Mouse (Mus musculus) left cerebral cortex, adult 11 months (tissue): ENCODE results near the gene Cdk5r1.

Source experiments
- DNase-seq: peaks from one replicate; pipeline ENCODE4 v3.0.0; 2022; ENCODE audit warnings: low spot score

Gene Cdk5r1

DNA sequence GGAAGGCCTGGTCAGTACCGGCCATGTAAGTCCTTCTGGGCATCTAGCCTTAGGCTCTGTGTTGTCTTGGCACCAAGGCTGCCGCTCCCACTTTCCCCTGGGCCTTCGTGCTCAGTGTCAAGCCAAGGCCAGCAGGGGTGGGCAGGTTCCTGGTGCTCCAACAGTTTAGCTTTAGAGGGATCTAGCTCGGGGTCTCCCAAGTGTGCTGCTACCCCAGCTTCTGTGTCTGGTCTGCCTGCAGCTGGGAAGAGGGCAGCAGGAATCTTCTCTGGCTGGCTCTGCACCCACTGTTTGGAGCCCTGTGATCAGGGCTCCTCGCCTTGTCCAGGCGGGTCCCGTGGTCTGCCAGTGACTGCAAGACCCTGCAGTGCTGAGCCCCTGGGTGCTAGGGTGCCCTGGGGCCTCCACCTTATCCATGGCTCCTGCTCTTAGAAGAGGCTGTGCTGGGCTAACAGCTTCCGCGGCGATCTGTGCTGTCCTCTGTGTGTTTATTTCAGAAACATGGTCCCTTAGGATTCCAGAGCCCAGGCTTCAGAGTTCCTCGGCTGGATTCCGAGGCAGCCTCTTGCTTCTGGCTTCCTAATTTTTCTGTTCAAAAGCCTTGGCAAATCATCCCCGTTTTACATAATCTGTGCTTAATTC is 4.7 kb downstream of the Cdk5r1 start:
- DNase-seq = no peak

DNA sequence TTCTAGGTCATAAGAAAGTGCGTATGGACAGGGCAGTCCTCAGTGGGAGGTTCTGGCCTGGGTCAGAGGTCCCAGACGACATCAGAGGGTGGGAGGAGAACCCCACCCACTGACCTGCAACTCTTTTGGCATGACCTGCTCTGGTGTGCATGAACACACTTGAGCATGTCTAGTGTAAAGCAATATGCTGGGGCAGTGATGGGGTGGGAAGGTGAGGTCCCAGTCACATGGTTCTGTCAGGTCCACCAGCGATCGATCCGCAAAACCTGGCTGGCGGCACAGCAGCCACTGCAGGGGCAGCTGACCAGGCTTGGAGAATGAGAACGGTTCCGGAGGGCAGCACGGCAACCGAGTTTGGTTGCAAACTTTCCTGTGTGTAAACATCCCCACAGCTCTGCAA is 5.5 kb downstream of the Cdk5r1 start:
- DNase-seq = no peak

DNA sequence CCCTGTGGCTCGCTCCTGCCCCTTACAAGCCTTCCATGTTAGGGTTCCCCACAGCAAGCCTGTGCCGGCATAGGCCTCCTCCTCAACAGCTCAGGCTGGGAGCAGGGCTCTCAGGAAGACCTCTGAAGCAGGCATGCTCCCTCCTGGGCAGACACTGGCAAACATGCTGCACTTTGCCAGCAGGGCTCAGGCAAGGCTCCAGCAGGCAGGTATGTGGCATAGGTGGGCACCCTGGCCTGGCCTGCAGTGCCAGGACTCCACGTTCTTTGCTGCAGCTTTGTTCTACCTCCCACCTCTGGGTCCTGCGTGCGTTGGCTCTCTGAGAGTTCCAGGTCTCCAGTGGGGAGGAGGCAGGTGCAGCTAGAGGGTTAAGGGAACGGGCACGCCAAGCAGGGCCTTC is 6.1 kb downstream of the Cdk5r1 start:
- DNase-seq = no peak

DNA sequence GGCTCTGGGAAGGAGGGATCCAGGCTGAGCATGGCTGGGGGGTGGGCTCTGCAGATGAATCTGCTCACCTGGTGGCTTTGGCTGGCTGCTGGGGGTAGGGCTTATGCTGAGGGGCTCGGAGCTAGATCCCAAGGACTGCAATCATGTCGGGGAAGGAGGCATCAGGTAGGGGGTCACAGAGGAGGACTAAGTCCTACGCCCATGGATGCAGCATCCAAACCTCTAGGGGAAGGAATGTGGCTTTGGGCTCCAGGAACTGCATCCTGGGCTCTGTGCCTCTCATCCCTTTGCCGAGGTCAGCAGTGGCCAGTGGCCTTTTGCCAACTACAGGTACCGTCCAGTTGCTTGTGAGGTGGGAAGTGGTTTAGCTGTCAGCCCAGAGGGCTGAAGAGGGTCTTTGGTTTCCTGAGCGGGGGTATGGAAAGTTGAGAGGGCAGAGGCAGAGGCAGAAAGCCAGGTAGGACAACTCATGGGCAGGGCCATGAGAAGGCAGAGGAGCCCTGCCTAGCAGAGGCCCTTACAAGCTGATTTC is 6.8 kb downstream of the Cdk5r1 start:
- no peak for DNase-seq

DNA sequence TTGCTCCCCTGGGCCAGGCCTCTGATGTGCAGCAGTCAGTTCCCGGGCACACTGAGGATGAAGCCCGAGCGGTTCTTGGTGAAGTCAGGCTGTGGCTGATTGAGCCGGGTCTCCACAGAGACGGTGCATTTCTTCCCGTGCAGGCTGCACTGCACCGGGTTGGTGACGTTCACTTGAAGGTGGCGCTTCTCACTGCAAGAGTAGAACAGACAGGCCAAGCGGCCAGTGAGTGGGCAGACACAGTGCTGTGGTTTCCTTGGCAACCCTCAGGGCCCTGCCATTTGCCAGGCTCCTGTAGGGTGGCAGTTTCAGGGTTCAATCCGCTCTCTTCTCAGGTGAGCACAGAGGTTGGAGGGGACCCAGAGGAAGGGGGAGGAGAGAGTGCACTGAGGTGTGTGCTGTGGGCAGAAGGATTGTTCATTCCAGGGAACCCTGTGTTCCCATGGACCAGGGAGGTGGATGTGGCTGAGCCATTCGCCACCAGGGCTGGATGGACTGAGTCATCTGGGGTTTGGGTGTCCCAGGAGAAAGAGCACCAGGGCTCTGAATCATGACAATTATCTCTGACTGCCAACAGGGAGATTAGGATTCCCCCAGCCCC is 7.5 kb downstream of the Cdk5r1 start:
- peak; percentile 85 for DNase-seq

DNA sequence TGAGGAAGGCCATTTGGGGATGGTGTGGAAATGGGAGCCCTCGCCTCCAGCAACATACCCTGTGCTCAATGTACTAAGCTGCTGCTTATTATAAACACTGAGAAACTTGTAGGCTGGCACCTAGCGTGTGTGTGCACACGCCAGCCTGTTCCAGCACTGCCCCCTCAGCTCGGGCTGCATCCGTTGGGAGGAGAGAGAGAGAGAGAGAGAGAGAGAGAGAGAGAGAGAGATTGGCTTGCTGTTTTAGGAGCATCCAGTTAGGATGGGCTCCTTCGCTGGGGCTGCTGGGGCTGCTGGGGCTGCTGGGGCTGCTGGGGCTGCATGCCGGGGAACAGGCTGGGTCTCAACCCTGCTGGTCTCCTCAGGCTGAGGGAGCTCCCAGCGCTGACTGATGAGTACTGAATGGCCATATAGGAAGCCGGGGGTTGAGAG is 8.3 kb downstream of the Cdk5r1 start:
- no peak for DNase-seq

DNA sequence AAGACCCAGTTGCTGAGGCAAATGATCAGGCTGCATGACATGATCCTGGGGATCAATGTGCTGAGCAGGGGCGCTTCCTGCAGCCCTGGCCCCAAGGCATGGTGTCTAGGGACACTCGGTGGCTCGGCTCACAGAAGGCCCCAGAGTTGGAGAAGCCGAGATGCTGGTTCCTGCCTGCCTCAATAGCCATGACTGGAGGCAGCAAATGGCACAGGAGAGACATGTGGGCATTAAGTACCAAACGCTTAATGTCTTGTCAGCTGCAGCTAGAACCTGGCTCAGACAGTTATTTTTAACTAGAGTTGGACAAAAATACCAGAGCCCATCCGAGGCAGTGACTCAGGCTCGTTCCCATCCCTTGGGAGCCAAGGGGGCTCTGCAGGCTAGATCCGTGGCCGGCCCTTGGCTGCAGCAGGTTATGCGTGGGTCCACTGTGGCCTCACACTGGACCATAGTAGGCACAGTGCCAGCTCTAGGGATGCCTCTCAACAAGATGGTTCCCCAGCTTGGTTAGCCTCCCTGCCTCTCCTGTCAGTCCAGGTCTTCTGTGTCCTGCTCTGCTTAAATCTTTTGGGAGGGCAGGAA is 8.9 kb downstream of the Cdk5r1 start:
- no peak for DNase-seq

DNA sequence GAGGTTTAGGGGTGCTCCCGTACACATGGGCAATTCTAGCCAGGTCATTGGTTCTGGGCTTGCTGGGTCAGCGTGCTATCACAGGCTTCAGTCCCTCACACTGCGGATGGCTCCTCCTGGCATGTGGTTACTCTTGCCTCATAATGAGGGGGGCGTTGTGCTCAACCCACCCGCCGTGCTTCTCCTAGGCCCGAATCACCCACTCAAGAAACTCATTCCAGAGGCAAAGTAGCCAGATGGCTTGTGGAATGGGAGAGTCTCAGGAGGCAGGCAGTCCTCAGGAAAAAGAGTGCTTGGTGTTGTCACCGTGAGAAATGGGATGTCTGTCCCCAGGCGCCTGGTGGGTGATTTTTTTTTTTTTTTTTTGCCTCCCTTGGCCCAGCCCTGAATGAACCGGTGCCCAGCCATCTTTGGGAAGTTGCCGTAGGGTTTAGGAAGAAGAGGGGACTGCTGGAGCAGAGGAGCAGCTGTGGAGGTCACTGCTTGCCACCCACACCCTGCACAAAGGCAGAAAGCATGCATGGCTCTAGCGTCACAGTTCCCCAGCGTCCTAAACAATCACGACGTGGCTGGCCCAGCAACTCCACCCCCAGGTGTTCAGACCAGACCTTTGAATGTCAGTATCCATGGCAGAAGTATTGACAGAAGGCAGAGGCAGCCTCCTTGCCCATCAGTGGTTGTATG is 11.2 kb downstream of the Cdk5r1 start:
- no peak for DNase-seq

DNA sequence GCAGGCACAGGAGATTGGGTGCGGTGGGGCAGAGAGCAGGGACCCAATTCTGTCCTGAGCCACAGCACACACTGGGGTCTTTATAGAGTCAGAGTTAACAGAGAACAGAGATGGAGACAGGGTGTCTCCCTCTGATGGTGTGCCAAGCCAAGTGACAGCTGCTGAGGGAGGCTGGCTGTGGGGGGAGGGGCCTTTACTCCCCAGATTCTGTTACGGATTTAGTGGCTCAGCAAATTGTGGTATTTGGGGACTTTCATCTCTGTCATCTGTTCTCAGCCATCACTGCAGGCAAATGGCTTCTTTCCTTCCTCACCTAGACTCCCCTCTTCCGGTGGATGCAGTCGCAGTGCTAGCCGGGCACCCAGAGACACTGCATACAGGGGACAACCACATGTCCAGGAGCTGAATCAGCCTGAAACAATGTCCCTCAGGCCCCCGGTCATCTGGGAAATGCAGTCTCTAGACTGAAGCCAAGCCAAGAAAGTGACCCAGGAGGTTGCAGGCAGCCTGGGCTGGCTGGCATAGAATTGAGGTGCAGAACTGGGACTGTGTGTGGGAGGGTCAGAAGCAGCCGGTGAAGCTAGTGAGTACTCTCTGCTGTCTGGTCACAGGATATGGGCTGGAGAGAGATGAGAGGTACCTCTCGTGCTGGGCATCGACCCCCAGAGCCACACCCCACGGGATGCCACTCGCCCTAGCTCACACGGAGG is 12.5 kb downstream of the Cdk5r1 start:
- DNase-seq = no peak

DNA sequence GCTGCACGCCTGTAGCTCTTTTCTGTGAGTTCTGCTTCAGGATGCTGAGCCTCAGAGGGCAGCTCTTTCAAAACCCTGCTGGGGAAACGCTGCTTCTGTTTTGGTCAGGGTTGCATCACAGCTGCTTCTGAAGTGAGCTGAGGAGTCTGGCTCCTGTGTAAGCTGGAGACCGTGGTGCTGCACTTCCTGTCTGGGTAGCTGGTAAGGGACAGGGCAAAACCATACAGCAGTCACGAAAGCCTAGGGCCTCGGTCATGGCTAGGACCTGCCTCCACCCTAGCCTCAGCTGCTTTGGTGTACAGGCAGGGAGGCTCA is 13.0 kb downstream of the Cdk5r1 start:
- DNase-seq = no peak

DNA sequence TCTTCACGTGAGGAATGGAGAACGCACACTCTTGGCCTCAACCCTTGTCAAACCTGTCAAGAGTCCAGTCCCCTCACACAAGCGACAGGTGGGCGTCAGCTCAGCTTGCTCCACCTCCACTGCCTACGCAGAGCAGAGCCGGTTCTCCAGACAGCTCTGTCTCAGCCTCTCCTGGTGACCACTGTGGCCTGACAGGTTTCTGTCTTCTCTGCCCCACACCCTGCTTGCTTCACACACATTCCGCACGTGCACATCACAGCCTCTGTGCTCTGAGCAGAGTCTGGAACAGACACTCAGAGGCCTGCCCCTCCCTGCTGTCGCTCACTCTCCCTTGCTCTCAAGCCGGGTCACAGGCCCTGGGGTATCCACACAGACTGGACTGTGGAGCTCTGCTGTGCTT is 14.0 kb downstream of the Cdk5r1 start:
- no peak for DNase-seq

DNA sequence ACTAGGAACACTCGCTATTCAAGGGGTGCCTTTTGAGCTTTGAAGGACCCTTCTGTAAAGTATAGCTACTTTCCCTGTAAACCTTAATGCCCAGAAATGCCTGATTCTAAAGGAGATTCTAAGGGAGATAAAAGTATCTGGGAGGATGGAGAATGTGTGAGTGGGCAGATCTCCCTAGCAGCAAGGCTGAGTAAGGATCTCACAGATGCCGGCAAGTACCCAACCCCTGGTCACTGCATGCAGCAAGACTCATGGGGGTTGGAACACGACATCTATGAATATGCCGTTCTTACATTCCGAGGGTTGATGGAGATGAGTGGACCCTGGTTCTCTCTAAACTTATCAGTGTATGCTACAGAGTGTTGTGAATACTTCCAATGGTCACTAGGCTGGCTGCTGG is 16.4 kb downstream of the Cdk5r1 start:
- DNase-seq = no peak

DNA sequence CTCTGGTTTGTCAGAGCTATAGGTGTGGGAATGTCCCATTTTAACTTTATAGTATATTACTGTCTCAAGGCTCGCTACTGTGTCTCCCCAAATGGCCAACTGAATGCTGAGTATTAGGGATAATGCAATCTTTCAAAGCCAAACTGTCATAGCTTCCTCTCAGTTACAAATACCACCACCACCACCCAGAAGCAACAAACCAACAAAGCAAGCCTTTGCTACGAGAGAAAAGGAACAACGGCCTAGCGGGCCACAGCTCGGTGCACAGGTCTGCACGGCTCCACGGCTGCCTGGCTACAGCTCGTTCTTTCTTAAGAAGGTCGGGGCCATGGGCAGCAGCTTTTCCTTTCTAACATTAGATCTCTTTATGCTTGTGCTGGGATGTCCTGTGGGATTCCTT is 18.0 kb downstream of the Cdk5r1 start:
- no peak for DNase-seq

DNA sequence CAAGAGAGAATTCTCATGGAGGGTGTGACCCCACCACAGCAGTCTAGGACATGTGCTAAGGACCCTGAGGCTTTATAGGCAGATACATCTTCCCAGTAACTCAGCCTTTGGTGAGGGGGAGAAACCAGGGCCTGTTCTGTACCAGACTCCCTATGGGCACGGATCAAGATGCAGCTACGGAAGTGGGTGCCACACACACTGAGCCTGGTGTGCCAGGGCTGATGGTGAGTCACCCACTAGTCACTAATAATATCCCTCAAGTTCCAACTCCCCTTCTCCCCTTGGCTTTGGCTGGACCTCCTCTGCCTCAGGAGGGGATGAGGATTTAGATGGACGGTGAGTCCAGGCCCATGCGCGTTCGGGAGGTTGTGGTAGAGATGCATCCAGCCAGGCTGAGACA is 19.1 kb downstream of the Cdk5r1 start:
- DNase-seq = no peak

DNA sequence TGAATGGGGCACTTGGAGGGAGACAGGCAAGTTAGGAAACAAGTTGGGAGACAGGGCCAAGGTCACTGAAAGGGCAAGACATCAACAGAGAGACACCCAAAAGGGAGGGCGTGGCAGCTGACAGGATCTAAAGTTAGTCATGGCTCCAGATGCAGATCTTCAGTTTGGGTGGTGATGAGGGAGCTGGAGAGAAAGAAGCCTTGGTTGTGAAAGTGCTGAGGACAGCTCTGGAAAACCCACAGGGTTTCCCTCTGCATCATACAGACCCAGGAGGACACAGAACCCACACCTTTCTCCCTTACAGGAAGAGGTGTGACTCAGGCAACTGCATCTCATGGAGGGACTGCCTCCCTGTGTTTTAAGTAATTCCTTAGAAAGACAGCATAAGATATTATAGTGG is 19.8 kb downstream of the Cdk5r1 start:
- no peak for DNase-seq

DNA sequence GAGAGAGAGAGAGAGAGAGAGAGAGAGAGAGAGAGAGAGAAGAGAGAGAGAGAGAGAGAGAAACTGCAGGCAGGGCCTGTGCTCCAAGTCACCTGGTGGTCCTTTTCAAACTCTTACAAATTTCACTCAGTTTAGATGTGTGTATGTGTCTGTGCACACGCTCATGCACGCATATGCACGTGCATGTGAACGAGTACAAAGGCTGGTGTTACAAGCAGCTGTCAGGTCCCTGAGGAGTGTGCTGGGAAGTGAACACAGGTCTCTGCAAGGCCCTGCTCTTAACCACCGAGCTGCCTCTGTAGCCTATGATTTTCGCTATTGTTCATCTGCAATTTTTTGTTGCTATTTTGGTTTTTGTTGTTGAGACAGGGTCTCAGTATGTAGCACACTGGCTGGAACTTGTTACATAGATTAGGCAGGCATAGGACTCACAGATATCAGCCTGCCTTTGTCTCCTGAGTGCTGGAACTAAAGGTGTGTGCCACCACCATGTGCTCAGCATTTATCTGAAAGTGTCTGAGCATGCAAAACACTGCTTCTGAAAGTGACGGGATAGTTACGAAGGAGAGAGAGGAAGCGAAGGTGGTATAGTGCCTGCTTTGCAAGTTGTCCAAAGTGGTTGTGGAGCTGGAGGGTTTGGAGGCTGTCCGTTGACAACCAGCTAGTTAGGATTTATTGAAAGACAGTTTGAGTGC is 20.5 kb downstream of the Cdk5r1 start:
- DNase-seq = no peak

DNA sequence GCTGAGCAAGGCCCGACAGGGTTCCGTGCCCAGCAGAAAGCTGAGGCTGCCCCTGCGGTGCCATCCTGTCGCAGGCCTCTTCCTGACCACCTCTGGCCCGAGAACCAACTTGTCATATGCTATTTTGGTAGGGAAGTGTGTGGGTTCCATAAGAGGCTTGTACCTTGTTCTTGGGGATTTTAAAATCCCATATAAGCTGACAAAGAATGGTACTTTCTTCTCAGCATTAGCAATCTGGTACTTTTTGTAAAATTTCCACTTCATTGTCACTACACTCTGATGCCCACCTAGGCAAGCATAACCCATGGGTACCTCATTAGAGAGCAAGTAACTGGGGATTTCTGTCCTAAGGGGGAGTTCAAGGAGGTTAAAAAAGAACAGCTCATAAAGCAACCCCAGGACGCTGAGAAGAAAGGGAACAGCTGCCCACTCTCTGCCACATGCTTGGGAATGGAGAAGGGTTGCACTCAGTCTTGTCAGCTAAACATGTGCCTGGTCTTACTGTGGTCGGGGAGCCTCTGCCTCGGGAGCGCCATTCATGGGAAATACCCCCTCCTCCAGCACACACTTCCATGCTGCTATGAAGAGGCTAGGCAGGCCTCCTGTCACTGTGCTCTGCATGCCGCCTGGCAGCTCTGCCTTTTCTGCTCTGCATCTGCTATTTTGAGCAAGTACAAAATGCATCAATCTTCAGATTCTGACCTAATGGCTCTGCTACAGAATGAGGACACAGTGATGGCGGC is 21.7 kb downstream of the Cdk5r1 start:
- DNase-seq = no peak

DNA sequence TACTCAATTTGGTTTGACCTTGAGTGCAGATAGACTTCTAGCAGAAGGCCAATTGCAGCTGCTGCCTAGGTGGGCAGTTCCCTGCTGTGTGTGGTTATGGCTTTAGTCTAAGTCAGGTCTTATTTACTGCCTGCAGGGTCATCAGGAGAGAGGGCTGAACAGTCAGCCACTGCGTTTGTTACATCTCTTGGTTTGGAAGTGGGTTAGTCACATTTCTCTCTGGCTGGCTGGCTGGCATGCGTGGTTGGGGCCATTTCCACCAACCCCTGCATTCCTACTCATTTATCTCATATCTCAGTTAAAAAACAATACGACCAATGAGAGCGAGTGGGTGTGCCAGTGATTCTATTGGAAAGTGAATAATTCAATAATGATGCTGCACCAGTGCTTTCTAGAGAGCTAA is 22.7 kb downstream of the Cdk5r1 start:
- DNase-seq = no peak

DNA sequence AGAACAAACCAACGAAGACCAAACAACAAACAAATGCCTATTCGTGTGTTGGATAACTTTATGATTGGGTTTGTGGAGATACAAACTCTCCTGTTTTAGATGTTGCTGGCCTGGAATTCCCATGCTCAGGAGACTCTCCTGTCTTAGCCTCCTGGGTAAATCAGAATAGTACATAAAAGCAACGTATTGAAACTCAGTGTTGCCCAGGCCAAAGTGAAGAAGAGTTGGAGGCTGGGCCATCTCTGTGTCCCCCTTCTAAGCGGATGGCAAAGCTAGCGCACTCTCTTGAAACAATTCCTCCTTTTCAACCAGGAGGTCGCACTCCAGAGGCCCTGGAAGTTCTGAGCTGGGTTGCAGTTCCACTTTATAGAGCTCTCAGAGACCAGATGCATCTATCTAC is 26.5 kb downstream of the Cdk5r1 start:
- DNase-seq = no peak

DNA sequence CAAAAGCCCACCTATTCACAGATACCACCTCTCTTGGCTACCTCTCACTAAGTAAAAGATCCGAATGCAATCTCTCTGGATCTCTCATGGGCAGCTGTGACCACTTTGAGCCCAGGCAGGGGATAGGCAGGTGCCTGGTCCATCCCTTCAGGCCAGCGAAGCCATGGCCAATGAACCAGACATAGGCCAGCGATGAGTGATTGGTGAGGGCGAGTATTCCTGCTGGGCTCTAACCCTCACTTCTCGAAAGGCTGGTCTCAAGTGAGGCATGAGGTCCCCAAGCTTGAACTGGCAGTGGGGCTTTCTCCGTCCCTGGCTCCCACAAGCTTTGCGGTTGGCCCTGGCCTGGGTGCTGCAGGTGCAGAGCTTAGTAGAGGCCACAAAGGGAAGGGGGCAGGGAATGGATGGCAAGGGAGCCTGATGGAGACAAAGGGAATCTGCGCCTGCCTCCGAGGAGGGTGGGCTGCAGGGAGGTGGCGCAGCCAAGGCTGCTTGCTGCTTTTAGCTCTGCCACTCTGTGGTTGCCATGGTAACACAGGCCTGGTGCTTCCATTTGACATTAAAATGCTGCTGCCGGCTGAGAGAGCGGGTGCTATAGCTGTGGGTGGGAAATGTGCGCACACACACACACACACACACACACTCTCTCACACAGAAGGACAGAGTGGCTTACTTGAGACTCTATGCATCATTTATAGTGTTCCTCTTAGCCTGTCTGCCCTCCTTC is 27.1 kb downstream of the Cdk5r1 start:
- peak; percentile 94 for DNase-seq
